Mouse (Mus musculus) neural tube, embryonic 11.5 days (tissue): ENCODE results near the gene Rcor3. TPM values are rescaled to one million over a fixed set of nuclear protein-coding genes. Genes with fewer than 3 reads are reported as not detected.

Source experiments
- ATAC-seq: fragments of 200-750 bp; cut with Nextera tagmentation; 2 replicates; pipeline ENCODE4 v1.8.0; 2017; ENCODE audit warnings: moderate number of reproducible peaks, mild to moderate bottlenecking, moderate TSS enrichment, moderate library complexity; ENCODE audit not compliant: insufficient read depth, low FRiP score, low TSS enrichment
- DNase-seq: peaks from one replicate; pipeline ENCODE4 v3.0.0-alpha.2; 2015; ENCODE audit warnings: low spot score
- H3K27ac ChIP-seq: fragments of 300-500 bp; sonication (generic); 2 replicates; pipeline ENCODE4 v1.5.1; 2014; ENCODE audit warnings: low read depth, mild to moderate bottlenecking, low read length
- H3K27me3 ChIP-seq: fragments of 300-500 bp; sonication (generic); 2 replicates; pipeline ENCODE4 v1.6.1; 2014; ENCODE audit warnings: mild to moderate bottlenecking, low read length, mixed read lengths; ENCODE audit not compliant: control insufficient read depth, insufficient read depth
- H3K36me3 ChIP-seq: fragments of 300-500 bp; sonication (generic); 2 replicates; pipeline ENCODE4 v1.6.1; 2014; ENCODE audit warnings: mild to moderate bottlenecking, low read length, moderate library complexity, mixed read lengths; ENCODE audit not compliant: control insufficient read depth, insufficient read depth
- H3K4me1 ChIP-seq: fragments of 300-500 bp; sonication (generic); 2 replicates; pipeline ENCODE4 v1.6.1; 2014; ENCODE audit warnings: low read length, mixed read lengths; ENCODE audit not compliant: control insufficient read depth, insufficient read depth
- H3K4me2 ChIP-seq: fragments of 300-500 bp; sonication (generic); 2 replicates; pipeline ENCODE4 v1.6.1; 2014; ENCODE audit warnings: low read depth, mild to moderate bottlenecking, moderate library complexity
- H3K4me3 ChIP-seq: fragments of 300-500 bp; sonication (generic); 2 replicates; pipeline ENCODE4 v1.5.1; 2014; ENCODE audit warnings: low read depth, low read length
- H3K9ac ChIP-seq: fragments of 300-500 bp; sonication (generic); 2 replicates; pipeline ENCODE4 v1.6.1; 2014; ENCODE audit warnings: mild to moderate bottlenecking, low read length
- H3K9me3 ChIP-seq: fragments of 300-500 bp; sonication (generic); 2 replicates; pipeline ENCODE4 v1.6.1; 2016; ENCODE audit warnings: low read length; ENCODE audit not compliant: control insufficient read depth
- WGBS: fragments of 180-500 bp; shearing (Covaris S2); extraction: QIAGEN DNeasy Blood & Tissue Kit; methylation state at CpG from one replicate; pipeline ENCODE4 v1.1.7; 2014; 5-methylcytosine and 5-hydroxymethylcytosine counted together
- polyA plus RNA-seq: library from polyadenylated mRNA; unstranded; fragments of >200 nt; fragmentation: Nextera tagmentation; extraction: Ambion mirVana; gene quantifications from 2 replicates; pipeline ENCODE4 v1.2.1, GENCODE M21; 2014

The Rcor3 gene
- polyA plus RNA-seq, 1 experiment from 2014 or later = 22.2 TPM

DNA sequence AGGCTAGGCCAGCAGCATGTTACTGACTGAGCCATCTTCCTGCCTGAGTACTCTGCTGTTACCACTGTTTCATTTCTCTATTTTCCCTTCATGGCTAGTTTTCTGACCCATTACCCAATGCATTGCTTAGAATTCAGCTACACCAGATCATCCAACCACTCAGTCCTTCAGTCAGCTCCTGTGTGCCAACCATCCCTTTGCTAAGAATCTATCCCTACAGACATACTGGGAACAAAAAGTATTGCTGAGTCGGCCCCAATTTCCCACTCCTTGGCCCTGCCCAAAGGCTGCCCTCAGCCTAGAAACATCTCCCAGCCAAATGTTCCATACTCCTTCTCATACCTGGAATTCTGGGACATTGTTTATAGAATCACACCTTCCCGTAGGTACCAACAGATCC is 56.7 kb downstream of the Rcor3 start:
- Histone ChIP-seq H3K4me1 (no peaks in the 10 kb centered on the region), H3K36me3 (no peaks in the 10 kb centered on the region), H3K9ac (no peak overlapping the region), H3K9me3 (no peaks in the 10 kb centered on the region), H3K27me3 (no peaks in the 10 kb centered on the region), H3K4me2 (no peak overlapping the region), H3K27ac (no peak overlapping the region), H3K4me3 (no peak overlapping the region)
- DNase-seq = no peak
- ATAC-seq = no peak
- 91% methylated on average over 2 of the region's 2 CpGs for WGBS

DNA sequence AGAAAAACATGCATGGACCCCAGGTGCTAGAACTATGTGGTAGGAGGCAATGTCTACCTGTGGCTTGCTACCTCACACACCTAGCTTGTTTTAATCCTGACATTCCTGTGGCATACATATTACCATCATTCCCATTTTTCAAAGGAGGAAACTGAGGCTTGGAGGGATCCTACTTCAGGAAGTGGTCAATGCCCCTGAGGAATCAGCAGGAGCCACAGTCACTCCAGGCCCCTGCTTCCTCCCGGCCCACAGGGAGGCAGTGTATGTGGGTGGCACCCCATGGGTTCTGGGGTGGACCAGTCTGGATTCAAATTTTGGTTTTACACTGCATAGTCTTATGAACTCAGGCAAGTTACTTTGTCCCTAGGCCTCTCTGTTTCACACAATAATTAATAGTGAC is 58.7 kb downstream of the Rcor3 start:
- no peak for ATAC-seq

GRCm38 (mm10) chr1:192078406-192078805 is 59.5 kb downstream of the Rcor3 start:
- ATAC-seq = no peak
- 53% methylated on average over 3 of the region's 3 CpGs for WGBS
- no peaks in the 10 kb centered on the region for H3K9me3 ChIP-seq
- no peaks in the 10 kb centered on the region for H3K4me1 ChIP-seq
- no peaks in the 10 kb centered on the region for H3K27me3 ChIP-seq
- H3K36me3 ChIP-seq = no peaks in the 10 kb centered on the region
- DNase-seq = no peak
- H3K4me2 ChIP-seq = no peak overlapping the region
- H3K9ac ChIP-seq = no peak overlapping the region
- no peak overlapping the region for H3K27ac ChIP-seq
- no peak overlapping the region for H3K4me3 ChIP-seq

More for the DNA sequence above, 58.7 kb downstream of the Rcor3 start:
- Histone ChIP-seq H3K4me2 (no peak overlapping the region), H3K4me1 (no peaks in the 10 kb centered on the region), H3K36me3 (no peaks in the 10 kb centered on the region), H3K4me3 (no peak overlapping the region), H3K9me3 (no peaks in the 10 kb centered on the region), H3K9ac (no peak overlapping the region), H3K27ac (no peak overlapping the region), H3K27me3 (no peaks in the 10 kb centered on the region)
- no peak for DNase-seq
- 80% methylated on average over 1 of the region's 1 CpGs for WGBS

DNA sequence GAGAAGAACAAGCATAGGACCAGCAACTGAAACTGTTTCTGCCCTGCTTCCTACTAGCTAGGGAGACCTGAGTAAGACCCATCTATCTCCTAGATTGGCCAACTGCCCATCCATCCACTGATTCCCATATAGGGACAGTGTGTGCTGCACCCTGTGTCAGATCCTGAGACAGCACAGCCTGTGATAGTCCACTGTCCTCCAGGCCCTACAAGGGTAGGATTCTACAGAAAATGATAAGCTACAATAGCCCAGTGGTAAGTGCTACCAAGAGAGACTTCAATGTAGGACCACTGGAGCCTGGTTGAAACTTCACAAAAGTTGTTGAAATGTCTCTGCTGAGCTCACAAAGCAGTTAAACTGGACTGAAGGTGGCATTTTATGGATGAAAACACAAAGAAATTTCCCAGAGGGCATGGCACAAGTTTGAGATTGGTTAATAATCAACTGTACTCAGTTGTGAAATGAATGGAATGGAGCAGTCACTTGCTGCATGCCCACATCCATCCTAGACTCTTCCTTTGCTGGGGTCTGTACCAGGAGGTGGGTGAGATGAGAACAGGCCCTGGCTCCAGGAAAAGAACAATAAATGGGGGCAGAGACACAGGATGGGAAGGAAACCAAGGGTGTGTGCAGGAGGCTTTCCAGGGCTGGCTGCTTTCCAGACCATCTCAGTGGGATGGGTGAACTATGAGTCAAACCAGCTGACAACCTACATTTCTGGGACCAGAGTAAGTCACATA is 60.9 kb downstream of the Rcor3 start:
- no peak for ATAC-seq
- Histone ChIP-seq H3K4me3 (no peak overlapping the region), H3K27ac (no peak overlapping the region), H3K27me3 (no peaks in the 10 kb centered on the region), H3K9me3 (no peaks in the 10 kb centered on the region), H3K4me2 (no peak overlapping the region), H3K9ac (no peak overlapping the region), H3K4me1 (no peaks in the 10 kb centered on the region), H3K36me3 (no peaks in the 10 kb centered on the region)
- no peak for DNase-seq

DNA sequence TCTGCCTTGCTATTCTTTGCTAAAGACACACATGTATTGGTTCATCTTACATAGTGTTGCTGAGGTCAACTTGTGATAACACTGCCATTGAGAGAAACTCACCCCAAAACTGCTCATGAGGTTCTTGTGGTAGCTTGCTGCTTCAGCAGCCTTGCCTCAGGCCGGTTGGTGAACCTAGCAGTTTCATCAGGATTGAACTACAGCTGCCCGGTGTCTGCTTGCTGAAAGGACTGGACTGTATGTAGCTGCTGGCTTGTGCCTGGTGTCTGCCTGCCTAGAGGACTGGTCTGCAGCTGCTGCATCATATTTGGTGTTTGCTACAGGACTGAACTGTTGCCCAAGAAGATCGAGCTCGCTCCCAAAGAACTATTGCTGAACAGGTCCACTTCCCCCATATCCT is 61.8 kb downstream of the Rcor3 start:
- Histone ChIP-seq H3K9me3 (no peaks in the 10 kb centered on the region), H3K36me3 (no peaks in the 10 kb centered on the region), H3K4me2 (no peak overlapping the region), H3K4me3 (no peak overlapping the region), H3K27me3 (no peaks in the 10 kb centered on the region), H3K9ac (no peak overlapping the region), H3K27ac (no peak overlapping the region), H3K4me1 (no peaks in the 10 kb centered on the region)
- DNase-seq (no peak), ATAC-seq (no peak)
- WGBS = 81% methylated on average over 4 of the region's 4 CpGs

DNA sequence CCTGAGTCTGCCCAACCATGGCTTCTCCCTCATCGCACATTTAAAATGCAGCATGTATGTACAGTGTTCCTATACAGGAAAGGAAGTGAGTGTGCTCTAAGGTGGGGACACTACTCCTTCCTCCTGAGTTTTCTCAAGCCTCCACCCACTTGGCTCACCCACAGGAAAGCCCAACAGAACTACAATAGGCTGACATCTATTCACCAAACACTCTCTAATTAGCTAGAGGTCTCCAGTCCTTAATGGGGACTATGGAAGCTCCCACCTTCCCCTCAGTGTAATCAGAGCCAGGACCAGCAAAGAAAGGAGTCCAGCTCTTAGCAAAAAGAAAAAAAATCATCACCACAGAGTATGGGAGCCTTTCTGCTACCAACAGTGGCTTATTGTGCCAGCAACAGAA is 63.0 kb downstream of the Rcor3 start:
- Histone ChIP-seq H3K4me1 (no peaks in the 10 kb centered on the region; the same call in 1 of the 2 replicates), H3K4me3 (no peak overlapping the region), H3K36me3 (no peaks in the 10 kb centered on the region), H3K27me3 (no peaks in the 10 kb centered on the region), H3K9ac (no peak overlapping the region), H3K4me2 (no peak overlapping the region), H3K9me3 (no peaks in the 10 kb centered on the region), H3K27ac (no peak overlapping the region)
- DNase-seq (no peak), ATAC-seq (no peak)
- 80% methylated on average over 1 of the region's 1 CpGs for WGBS

- no peak overlapping the region for H3K27ac ChIP-seq
- no peak overlapping the region for H3K4me3 ChIP-seq
- H3K4me1 ChIP-seq = no peaks in the 10 kb centered on the region; the same call in 1 of the 2 replicates
- no peak overlapping the region for H3K9ac ChIP-seq
- ATAC-seq = no peak
- no peak for DNase-seq
- no peaks in the 10 kb centered on the region for H3K27me3 ChIP-seq
- 93% methylated on average over 1 of the region's 1 CpGs for WGBS
- H3K36me3 ChIP-seq = no peaks in the 10 kb centered on the region
- no peaks in the 10 kb centered on the region for H3K9me3 ChIP-seq
- H3K4me2 ChIP-seq = no peak overlapping the region
These were observed 65.4 kb downstream of the Rcor3 start for GRCm38 (mm10) chr1:192072426-192072825.

GRCm38 (mm10) chr1:192070618-192071051 is 67.2 kb downstream of the Rcor3 start:
- no peak overlapping the region for H3K9ac ChIP-seq
- H3K27me3 ChIP-seq = no peaks in the 10 kb centered on the region
- H3K36me3 ChIP-seq = no peaks in the 10 kb centered on the region
- H3K4me3 ChIP-seq = no peak overlapping the region
- H3K4me2 ChIP-seq = no peak overlapping the region
- ATAC-seq (no peak), DNase-seq (no peak)
- H3K27ac ChIP-seq = no peak overlapping the region
- WGBS = 41% methylated on average over 3 of the region's 3 CpGs
- no peaks in the 10 kb centered on the region for H3K9me3 ChIP-seq
- H3K4me1 ChIP-seq = no peaks in the 10 kb centered on the region; the same call in 1 of the 2 replicates

- no peak for ATAC-seq
- H3K9ac ChIP-seq = no peak overlapping the region
- no peaks in the 10 kb centered on the region; the same call in 1 of the 2 replicates for H3K4me1 ChIP-seq
- 55% methylated on average over 13 of the region's 13 CpGs for WGBS
- H3K36me3 ChIP-seq = no peaks in the 10 kb centered on the region
- DNase-seq = no peak
- no peak overlapping the region for H3K4me2 ChIP-seq
- no peaks in the 10 kb centered on the region for H3K27me3 ChIP-seq
- no peaks in the 10 kb centered on the region for H3K9me3 ChIP-seq
- no peak overlapping the region for H3K27ac ChIP-seq
- H3K4me3 ChIP-seq = no peak overlapping the region
These were observed 67.8 kb downstream of the Rcor3 start for GRCm38 (mm10) chr1:192069971-192070591.
